Mouse (Mus musculus): Measurements from ENCODE around the gene Fsd1. TPM values are rescaled to one million over a fixed set of nuclear protein-coding genes. Genes with fewer than 3 reads are reported as not detected.
A peak's percentile ranks its signal among the peaks of the same experiment; 100 is the strongest.

Fsd1 gene
- total and polyA plus RNA-seq, 3 experiments, result 0.27 TPM; not detected in 2

DNA sequence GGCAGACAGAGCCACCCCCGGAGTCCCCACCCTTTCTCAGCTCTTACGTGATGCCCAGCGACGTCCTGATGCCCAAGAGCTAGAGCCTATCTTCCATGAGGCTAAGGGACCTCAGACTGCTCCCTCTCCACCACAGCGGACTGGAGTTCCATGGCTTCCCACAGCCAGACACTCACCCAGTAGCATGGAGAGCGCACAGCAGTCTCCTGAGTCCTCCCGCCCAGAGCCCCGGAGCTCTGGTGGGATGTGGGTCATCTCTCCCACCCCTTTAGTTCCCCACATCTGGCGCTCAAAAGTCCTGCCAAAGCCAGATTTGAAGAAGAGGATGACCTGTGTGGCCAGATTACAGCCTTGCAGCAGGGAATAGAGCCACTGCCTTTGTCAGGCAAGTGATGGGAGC, 35.7 kb upstream of the Fsd1 start:
- Histone ChIP-seq H3K9me3 (replicated peaks) (no peaks in the 10 kb centered on the region), H3K4me1 (ENCODE audit: insufficient read depth, low read depth, low read length) (peaks cover 21% of the 10 kb centered on the region), H3K4me3 (ENCODE audit: low read depth, low read length) (no peak overlapping the region), H3K27me3 (ENCODE audit: insufficient read depth, low read length) (peaks cover 39% of the 10 kb centered on the region), H3K36me3 (replicated peaks) (no peaks in the 10 kb centered on the region)
- TF ChIP-seq GATA1 (IDR thresholded peaks at IDR 0.05; ENCODE audit: borderline replicate concordance, low read length) (no peak), GATA2 (IDR thresholded peaks at IDR 0.05; ENCODE audit: borderline replicate concordance, low read depth, low read length) (no peak), POLR2AphosphoS5 (IDR thresholded peaks at IDR 0.05; ENCODE audit: insufficient replicate concordance, low read depth, low read length) (no peak), CTCF (IDR thresholded peaks at IDR 0.05; ENCODE audit: low read depth, low read length) (no peak), TAL1 (conservative IDR thresholded peaks at IDR 0.05; ENCODE audit: low read depth, low read length) (no peak)
- DNase-seq (ENCODE audit: low spot score) (no peak), ATAC-seq (ENCODE audit: extremely low read depth, insufficient number of reproducible peaks, low FRiP score, poor library complexity, severe bottlenecking) (no peak)

DNA sequence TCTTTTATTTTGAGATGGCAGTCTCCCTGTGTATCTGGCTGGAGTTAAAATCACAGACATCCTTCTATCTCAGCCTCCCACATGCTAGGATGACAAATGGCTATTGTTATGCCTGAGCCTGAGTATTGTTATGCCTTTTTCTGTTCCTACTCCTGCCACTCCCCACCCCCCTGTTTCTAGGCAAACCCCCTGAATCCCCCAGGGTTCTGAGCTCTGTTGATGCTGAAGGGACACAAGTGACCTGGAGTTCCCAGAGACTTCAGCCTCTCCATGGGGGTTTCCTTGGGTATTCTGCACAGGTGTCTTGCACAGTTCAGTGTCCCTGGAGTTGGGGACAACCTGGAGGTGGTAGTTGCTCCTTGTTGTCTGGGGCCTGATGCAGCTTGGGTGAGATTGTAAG, 34.3 kb upstream of the Fsd1 start:
- H3K4me1 ChIP-seq (ENCODE audit: insufficient read depth, low read depth, low read length), result peaks cover 26% of the 10 kb centered on the region
- no peak for ATAC-seq (ENCODE audit: extremely low read depth, insufficient number of reproducible peaks, low FRiP score, poor library complexity, severe bottlenecking)
- TF ChIP-seq POLR2AphosphoS5 (IDR thresholded peaks at IDR 0.05; ENCODE audit: insufficient replicate concordance, low read depth, low read length) (no peak), GATA1 (IDR thresholded peaks at IDR 0.05; ENCODE audit: borderline replicate concordance, low read length) (no peak), TAL1 (conservative IDR thresholded peaks at IDR 0.05; ENCODE audit: low read depth, low read length) (no peak)
- H3K9me3 ChIP-seq (replicated peaks), result no peaks in the 10 kb centered on the region
- no peak overlapping the region for H3K4me3 ChIP-seq (ENCODE audit: low read depth, low read length)
- peaks cover 8% of the 10 kb centered on the region for H3K36me3 ChIP-seq (replicated peaks)
- peaks cover 39% of the 10 kb centered on the region for H3K27me3 ChIP-seq (ENCODE audit: insufficient read depth, low read length)
- no peak for DNase-seq (ENCODE audit: low spot score)

GRCm38 (mm10) chr17:55952447-55953027, 33.8 kb upstream of the Fsd1 start, which contains the start of gene Ebi3:
Gene Ebi3 (plus strand): TSS chr17:55952640.
- peaks cover 30% of the 10 kb centered on the region for H3K4me1 ChIP-seq (ENCODE audit: insufficient read depth, low read depth, low read length)
- peaks cover 8% of the 10 kb centered on the region for H3K36me3 ChIP-seq (replicated peaks)
- no peak within 1 kb of the TSS for H3K4me3 ChIP-seq (ENCODE audit: low read depth, low read length)
- ATAC-seq (ENCODE audit: extremely low read depth, insufficient number of reproducible peaks, low FRiP score, poor library complexity, severe bottlenecking) (no peak), DNase-seq (ENCODE audit: low spot score) (no peak)
- peaks cover 39% of the 10 kb centered on the region for H3K27me3 ChIP-seq (ENCODE audit: insufficient read depth, low read length)
- TF ChIP-seq TAL1 (conservative IDR thresholded peaks at IDR 0.05; ENCODE audit: low read depth, low read length), result no peak
- TF ChIP-seq CTCF (IDR thresholded peaks at IDR 0.05; ENCODE audit: low read depth, low read length), result no peak
- TF ChIP-seq POLR2AphosphoS5 (IDR thresholded peaks at IDR 0.05; ENCODE audit: insufficient replicate concordance, low read depth, low read length), result no peak
- TF ChIP-seq GATA2 (IDR thresholded peaks at IDR 0.05; ENCODE audit: borderline replicate concordance, low read depth, low read length), result no peak
- TF ChIP-seq GATA1 (IDR thresholded peaks at IDR 0.05; ENCODE audit: borderline replicate concordance, low read length), result no peak
- H3K9me3 ChIP-seq (replicated peaks), result no peaks in the 10 kb centered on the region

GRCm38 (mm10) chr17:55953751-55954150, 32.6 kb upstream of the Fsd1 start:
- TF ChIP-seq TAL1 (conservative IDR thresholded peaks at IDR 0.05; ENCODE audit: low read depth, low read length) (no peak), CTCF (IDR thresholded peaks at IDR 0.05; ENCODE audit: low read depth, low read length) (no peak), POLR2AphosphoS5 (IDR thresholded peaks at IDR 0.05; ENCODE audit: insufficient replicate concordance, low read depth, low read length) (no peak), GATA2 (IDR thresholded peaks at IDR 0.05; ENCODE audit: borderline replicate concordance, low read depth, low read length) (no peak), GATA1 (IDR thresholded peaks at IDR 0.05; ENCODE audit: borderline replicate concordance, low read length) (no peak)
- Histone ChIP-seq H3K4me3 (ENCODE audit: low read depth, low read length) (no peak overlapping the region), H3K4me1 (ENCODE audit: insufficient read depth, low read depth, low read length) (peaks cover 40% of the 10 kb centered on the region), H3K27me3 (ENCODE audit: insufficient read depth, low read length) (peaks cover 39% of the 10 kb centered on the region), H3K36me3 (replicated peaks) (peaks cover 8% of the 10 kb centered on the region), H3K9me3 (replicated peaks) (no peaks in the 10 kb centered on the region)
- no peak for ATAC-seq (ENCODE audit: extremely low read depth, insufficient number of reproducible peaks, low FRiP score, poor library complexity, severe bottlenecking)
- no peak for DNase-seq (ENCODE audit: low spot score)

DNA sequence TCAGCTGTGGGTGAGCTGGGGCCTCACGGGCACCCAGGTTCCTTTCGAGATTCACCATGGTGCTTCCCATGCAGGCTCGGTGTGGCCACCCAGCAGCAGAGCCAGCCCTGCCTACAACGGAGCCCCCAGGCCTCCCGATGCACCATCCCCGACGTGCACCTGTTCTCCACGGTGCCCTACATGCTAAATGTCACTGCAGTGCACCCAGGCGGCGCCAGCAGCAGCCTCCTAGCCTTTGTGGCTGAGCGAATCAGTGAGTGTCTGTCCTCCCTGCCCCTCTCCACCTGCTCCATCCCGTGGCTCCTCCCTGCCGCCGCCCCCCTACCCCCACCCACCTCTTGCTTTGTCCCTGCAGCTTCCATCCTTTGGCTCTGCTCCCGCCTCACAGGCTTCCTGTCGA, 32.1 kb upstream of the Fsd1 start:
- Histone ChIP-seq H3K27me3 (ENCODE audit: insufficient read depth, low read length) (peaks cover 39% of the 10 kb centered on the region), H3K36me3 (replicated peaks) (peaks cover 8% of the 10 kb centered on the region), H3K9me3 (replicated peaks) (no peaks in the 10 kb centered on the region), H3K4me3 (ENCODE audit: low read depth, low read length) (no peak overlapping the region), H3K4me1 (ENCODE audit: insufficient read depth, low read depth, low read length) (peaks cover 40% of the 10 kb centered on the region)
- DNase-seq (ENCODE audit: low spot score) (no peak), ATAC-seq (ENCODE audit: extremely low read depth, insufficient number of reproducible peaks, low FRiP score, poor library complexity, severe bottlenecking) (no peak)
- no peak for TF ChIP-seq TAL1 (conservative IDR thresholded peaks at IDR 0.05; ENCODE audit: low read depth, low read length)
- no peak for TF ChIP-seq POLR2AphosphoS5 (IDR thresholded peaks at IDR 0.05; ENCODE audit: insufficient replicate concordance, low read depth, low read length)
- no peak for TF ChIP-seq GATA1 (IDR thresholded peaks at IDR 0.05; ENCODE audit: borderline replicate concordance, low read length)
- no peak for TF ChIP-seq CTCF (IDR thresholded peaks at IDR 0.05; ENCODE audit: low read depth, low read length)
- no peak for TF ChIP-seq GATA2 (IDR thresholded peaks at IDR 0.05; ENCODE audit: borderline replicate concordance, low read depth, low read length)

GRCm38 (mm10) chr17:55956129-55956528, 30.2 kb upstream of the Fsd1 start:
- TF ChIP-seq CTCF (IDR thresholded peaks at IDR 0.05; ENCODE audit: low read depth, low read length) (no peak), GATA2 (IDR thresholded peaks at IDR 0.05; ENCODE audit: borderline replicate concordance, low read depth, low read length) (no peak), GATA1 (IDR thresholded peaks at IDR 0.05; ENCODE audit: borderline replicate concordance, low read length) (no peak), TAL1 (conservative IDR thresholded peaks at IDR 0.05; ENCODE audit: low read depth, low read length) (no peak), POLR2AphosphoS5 (IDR thresholded peaks at IDR 0.05; ENCODE audit: insufficient replicate concordance, low read depth, low read length) (no peak)
- Histone ChIP-seq H3K4me3 (ENCODE audit: low read depth, low read length) (peak overlapping the region; percentile 69; the same call in 1 of the 2 replicates), H3K4me1 (ENCODE audit: insufficient read depth, low read depth, low read length) (peaks cover 56% of the 10 kb centered on the region), H3K27me3 (ENCODE audit: insufficient read depth, low read length) (peaks cover 24% of the 10 kb centered on the region), H3K36me3 (replicated peaks) (peaks cover 22% of the 10 kb centered on the region), H3K9me3 (replicated peaks) (no peaks in the 10 kb centered on the region)
- no peak for ATAC-seq (ENCODE audit: extremely low read depth, insufficient number of reproducible peaks, low FRiP score, poor library complexity, severe bottlenecking)
- no peak for DNase-seq (ENCODE audit: low spot score)
